In genomic region chr2:19579846-19580245, GRCm38 (mm10) we compare ENCODE assay signal across 37 mouse cellular contexts. TPM values are rescaled to one million over a fixed set of nuclear protein-coding genes. Genes with fewer than 3 reads are reported as not detected.
DNase-seq lines count a peak whose midpoint lies in the region; ATAC-seq and TF ChIP-seq lines count a peak whose summit lies in the region.
"Had no signal": no experiment of that assay in that cellular context is flagged by ENCODE, and none has a peak within 500 bp of the region (broad histone marks: within the 10 kb centered on the region; RNA-seq: fewer than 3 reads in every experiment).

No protein-coding gene starts in this region.

- no peaks in the 10 kb centered on the region for H3K36me3 ChIP-seq in hindbrain, postnatal 0 days (ENCODE audit: insufficient read depth, low read length)
- H3K36me3 ChIP-seq in hindbrain, embryonic 10.5 days, result no peaks in the 10 kb centered on the region
- H3K36me3 ChIP-seq in myocyte (ENCODE audit: control insufficient read depth, insufficient read depth), result no peaks in the 10 kb centered on the region
- H3K36me3 ChIP-seq in forebrain, embryonic 12.5 days (replicated peaks), result no peaks in the 10 kb centered on the region
- H3K36me3 ChIP-seq: forebrain, embryonic 15.5 days; heart, embryonic 12.5 days; hindbrain, embryonic 15.5 days; intestine, embryonic 15.5 days; limb, embryonic 12.5 days; liver, embryonic 15.5 days; midbrain, embryonic 10.5 days; neural tube, embryonic 13.5 days had no signal

- H3K27ac ChIP-seq in hindbrain, postnatal 0 days, result 0 out of 2 replicates have a peak overlapping the region, but pooled peaks have one; percentile 1
- no peak overlapping the region for H3K27ac ChIP-seq in hindbrain, embryonic 10.5 days
- no peak overlapping the region for H3K27ac ChIP-seq in forebrain, embryonic 12.5 days
- H3K27ac ChIP-seq: forebrain, embryonic 15.5 days; heart, adult 2 months; hindbrain, embryonic 15.5 days; intestine, embryonic 15.5 days; kidney, postnatal 0 days; limb, embryonic 12.5 days; liver, embryonic 15.5 days; neural tube, embryonic 13.5 days had no signal

- no peaks in the 10 kb centered on the region for H3K4me1 ChIP-seq in hindbrain, postnatal 0 days (ENCODE audit: insufficient read depth, low read length)
- H3K4me1 ChIP-seq in hindbrain, embryonic 10.5 days (replicated peaks), result peaks cover 13% of the 10 kb centered on the region; the same call in 1 of the 2 replicates
- peaks cover 3% of the 10 kb centered on the region; the same call in 1 of the 2 replicates for H3K4me1 ChIP-seq in forebrain, embryonic 12.5 days
- H3K4me1 ChIP-seq: forebrain, embryonic 15.5 days; heart, embryonic 12.5 days; hindbrain, embryonic 15.5 days; intestine, embryonic 15.5 days; limb, embryonic 12.5 days; liver, embryonic 15.5 days; neural tube, embryonic 13.5 days had no signal

- TF ChIP-seq CTCF in hindbrain, postnatal 0 days (IDR thresholded peaks at IDR 0.05; ENCODE audit: low read depth), result no peak

- no peak for TF ChIP-seq POLR2A in myocyte (IDR thresholded peaks at IDR 0.05; ENCODE audit: insufficient read length, low read depth)

- 70% methylated on average over 3 of the region's 3 CpGs for WGBS in hindbrain, postnatal 0 days
- 81% methylated on average over 3 of the region's 3 CpGs for WGBS in hindbrain, embryonic 10.5 days
- 70% methylated on average over 3 of the region's 3 CpGs for WGBS in forebrain, embryonic 12.5 days

- H3K9me3 ChIP-seq in hindbrain, postnatal 0 days (ENCODE audit: low read length), result no peaks in the 10 kb centered on the region
- no peaks in the 10 kb centered on the region for H3K9me3 ChIP-seq in hindbrain, embryonic 10.5 days
- no peaks in the 10 kb centered on the region for H3K9me3 ChIP-seq in forebrain, embryonic 12.5 days
- H3K9me3 ChIP-seq: forebrain, embryonic 15.5 days; heart, embryonic 12.5 days; hindbrain, embryonic 15.5 days; intestine, embryonic 15.5 days; limb, embryonic 12.5 days; liver, embryonic 15.5 days; midbrain, embryonic 10.5 days; neural tube, embryonic 13.5 days had no signal

- H3ac ChIP-seq in myocyte (ENCODE audit: control insufficient read depth, insufficient read length), result no peak overlapping the region

- 0 out of 2 replicates have a peak, but pooled peaks have one; percentile 58 for ATAC-seq in hindbrain, postnatal 0 days
- no peak for ATAC-seq in forebrain, embryonic 12.5 days (ENCODE audit: low FRiP score)
- ATAC-seq: forebrain, embryonic 15.5 days; intestine, embryonic 15.5 days; midbrain, embryonic 16.5 days; Patski had no signal

- no peaks in the 10 kb centered on the region for H3K27me3 ChIP-seq in hindbrain, postnatal 0 days (ENCODE audit: insufficient read depth, low read length)
- no peaks in the 10 kb centered on the region for H3K27me3 ChIP-seq in hindbrain, embryonic 10.5 days (ENCODE audit: insufficient read depth, poor library complexity, severe bottlenecking)
- H3K27me3 ChIP-seq in myocyte (ENCODE audit: control insufficient read depth, insufficient read depth, insufficient read length), result no peaks in the 10 kb centered on the region
- H3K27me3 ChIP-seq in forebrain, embryonic 12.5 days, result no peaks in the 10 kb centered on the region
- H3K27me3 ChIP-seq: forebrain, embryonic 15.5 days; heart, embryonic 12.5 days; hindbrain, embryonic 15.5 days; intestine, embryonic 15.5 days; limb, embryonic 12.5 days; liver, embryonic 15.5 days; neural tube, embryonic 13.5 days; Patski had no signal

- DNase-seq in hindbrain, postnatal 0 days (ENCODE audit: low spot score), result peak; percentile 6
- DNase-seq in hindbrain, embryonic 10.5 days (ENCODE audit: low spot score), result no peak
- peak; percentile 51 for DNase-seq in NIH3T3 (ENCODE audit: low read depth)
- no peak for DNase-seq in left cerebral cortex, postnatal 14 days (ENCODE audit: low spot score in 2 of 2)
- DNase-seq in thymus, postnatal 10 days (ENCODE audit: low spot score in 2 of 2), result no peak
- DNase-seq: adrenal gland, postnatal 25 days; B cell, adult 2 months; cerebellum, postnatal 14 days; heart, adult 2 months; heart, postnatal 4 days; kidney, adult 8-10 months; lung, embryonic 14.5 days; right cerebral cortex, postnatal 25 days; thymus, adult 2 months; thymus, postnatal 4 days had no signal

- H3K79me2 ChIP-seq in myocyte (ENCODE audit: control insufficient read depth, insufficient read depth), result no peaks in the 10 kb centered on the region

- no peak overlapping the region for H3K9ac ChIP-seq in hindbrain, postnatal 0 days (replicated peaks; ENCODE audit: low read length)
- no peak overlapping the region for H3K9ac ChIP-seq in forebrain, embryonic 12.5 days
- H3K9ac ChIP-seq: forebrain, embryonic 15.5 days; heart, embryonic 12.5 days; hindbrain, embryonic 15.5 days; intestine, embryonic 15.5 days; limb, embryonic 12.5 days; liver, embryonic 15.5 days; lung, embryonic 14.5 days; neural tube, embryonic 13.5 days had no signal

- intact Hi-C loops in left cerebral cortex, postnatal 14 days (cut with DNase I), result no loop called here

- H3K4me2 ChIP-seq in hindbrain, postnatal 0 days (ENCODE audit: low read depth, low read length), result no peak overlapping the region
- peak overlapping the region; percentile 12 for H3K4me2 ChIP-seq in myocyte (ENCODE audit: low read depth)
- no peak overlapping the region for H3K4me2 ChIP-seq in forebrain, embryonic 12.5 days
- H3K4me2 ChIP-seq: forebrain, embryonic 15.5 days; heart, embryonic 12.5 days; hindbrain, embryonic 15.5 days; intestine, embryonic 15.5 days; limb, embryonic 12.5 days; liver, embryonic 15.5 days; lung, embryonic 14.5 days; neural tube, embryonic 13.5 days had no signal

- no peak overlapping the region for H3K4me3 ChIP-seq in hindbrain, postnatal 0 days (ENCODE audit: low read length)
- no peak overlapping the region for H3K4me3 ChIP-seq in hindbrain, embryonic 10.5 days
- H3K4me3 ChIP-seq in myocyte, result no peak overlapping the region
- no peak overlapping the region for H3K4me3 ChIP-seq in forebrain, embryonic 12.5 days (replicated peaks)
- H3K4me3 ChIP-seq: forebrain, embryonic 15.5 days; heart, adult 2 months; heart, embryonic 12.5 days; hindbrain, embryonic 15.5 days; intestine, embryonic 15.5 days; limb, embryonic 12.5 days; liver, embryonic 15.5 days; midbrain, embryonic 10.5 days; neural tube, embryonic 13.5 days had no signal

TF ChIP-seq in myocyte, 11 proteins besides CTCF, POLR2A, EP300 and RAD21:
- TF ChIP-seq SRF (IDR thresholded peaks at IDR 0.05; ENCODE audit: control insufficient read depth, insufficient read length, low read depth), result no peak
- TF ChIP-seq MYOD1 (IDR thresholded peaks at IDR 0.05; ENCODE audit: control insufficient read depth in 1 of 3, insufficient read length in 2 of 3, low read depth in 2 of 3), result no peak
- no peak for TF ChIP-seq USF1 (IDR thresholded peaks at IDR 0.05; ENCODE audit: low read depth)
- no peak for TF ChIP-seq CEBPB (IDR thresholded peaks at IDR 0.05; ENCODE audit: insufficient read depth, poor library complexity, severe bottlenecking)
- no peak for TF ChIP-seq REST (IDR thresholded peaks at IDR 0.05; ENCODE audit: insufficient read depth, insufficient read length)
- no peak for TF ChIP-seq MAX (IDR thresholded peaks at IDR 0.05; ENCODE audit: low read depth)
- no peak for TF ChIP-seq MYOG (IDR thresholded peaks at IDR 0.05; ENCODE audit: control insufficient read depth in 1 of 3, insufficient read depth in 1 of 3, insufficient read length in 2 of 3, low read depth in 2 of 3)
- TF ChIP-seq TCF3 (IDR thresholded peaks at IDR 0.05; ENCODE audit: insufficient read length, low read depth), result no peak
- TF ChIP-seq E2F4 (IDR thresholded peaks at IDR 0.05; ENCODE audit: insufficient read depth), result no peak
- TF ChIP-seq TCF12 (IDR thresholded peaks at IDR 0.05; ENCODE audit: insufficient read depth, poor library complexity, severe bottlenecking), result no peak
- no peak for TF ChIP-seq POLR2AphosphoS2 (IDR thresholded peaks at IDR 0.05; ENCODE audit: insufficient read length, low read depth)

RNA-seq across cellular contexts. Expression of gene 4921504E06Rik, which starts 26.1 kb away (rescaled TPM):
- total RNA-seq in hindbrain, postnatal 0 days (2014; rRNA removed), result not detected in 2 replicates
- polyA plus RNA-seq in hindbrain, postnatal 0 days (2015; fragmentation: Nextera tagmentation; extraction: Ambion mirVana), result 0.28 and 0.30 TPM in 2 replicates
- polyA plus RNA-seq in hindbrain, embryonic 10.5 days (2016; fragmentation: Nextera tagmentation; extraction: Ambion mirVana), result not detected in 2 replicates
- polyA plus RNA-seq in myocyte (2012; fragmentation: generic; extraction: Trizol), result not detected
- not detected for total RNA-seq in left cerebral cortex, postnatal 14 days (2021)
- polyA plus RNA-seq in forebrain, embryonic 12.5 days (2016; fragmentation: Nextera tagmentation; extraction: Ambion mirVana), result not detected in 2 replicates
- total RNA-seq: adrenal gland, postnatal 25 days; gastrocnemius, adult 8-10 months; gastrocnemius, postnatal 4 days; heart, adult 2 months; heart, postnatal 4 days; left cerebral cortex, adult 18-20 months; left cerebral cortex, postnatal 25 days; liver, adult 2 months; megakaryocyte progenitor cell, adult 5-6 weeks had no signal
- polyA plus RNA-seq: cerebellum, adult 2 months; forebrain, embryonic 15.5 days; heart, adult 2 months; heart, embryonic 12.5 days; heart, postnatal 0 days; intestine, embryonic 15.5 days; kidney, postnatal 0 days; large intestine, adult 2 months; limb, embryonic 12.5 days; liver, adult 2 months; liver, embryonic 15.5 days; lung, embryonic 14.5 days; midbrain, embryonic 10.5 days; midbrain, embryonic 16.5 days; neural tube, embryonic 13.5 days; Patski; thymus, adult 2 months had no signal

Comparison
In these comparisons a context has a peak if more than half of its experiments do, and no peak if none do; other contexts are left out.
1. DNase-seq: peak in hindbrain, postnatal 0 days (single experiment) and NIH3T3 (single experiment); none in hindbrain, embryonic 10.5 days (single experiment), left cerebral cortex, postnatal 14 days (0 of 2) and thymus, postnatal 10 days (0 of 2).